ENCODE assay signal across 16 mouse cellular contexts in genomic region chr9:94883435-94883834, GRCm38 (mm10).
"Had no signal": no experiment of that assay in that cellular context is flagged by ENCODE, and none has a peak within 500 bp of the region (broad histone marks: within the 10 kb centered on the region; RNA-seq: fewer than 3 reads in every experiment).

No protein-coding gene starts in this region.

- H3K9me3 ChIP-seq: lung, embryonic 15.5 days; megakaryocyte, embryonic 14.5 days; midbrain, embryonic 13.5 days; midbrain, embryonic 15.5 days; neural tube, embryonic 12.5 days had no signal

- ATAC-seq: liver, postnatal 0 days; lung, postnatal 0 days; midbrain, embryonic 13.5 days; midbrain, embryonic 15.5 days had no signal

- DNase-seq: liver, postnatal 0 days; lung, adult 2 months; lung, postnatal 14 days; lung, postnatal 36 days; right cerebral cortex, postnatal 14 days; thymus, adult 18-20 months; thymus, postnatal 14 days; thymus, postnatal 36 days had no signal

- H3K27ac ChIP-seq: lung, embryonic 15.5 days; macrophage; midbrain, embryonic 13.5 days; midbrain, embryonic 15.5 days; neural tube, embryonic 12.5 days had no signal

- H3K9ac ChIP-seq: liver, postnatal 0 days; lung, embryonic 15.5 days; midbrain, embryonic 13.5 days; midbrain, embryonic 15.5 days; neural tube, embryonic 12.5 days had no signal

- H3K36me3 ChIP-seq: lung, embryonic 15.5 days; midbrain, embryonic 13.5 days; midbrain, embryonic 15.5 days; neural tube, embryonic 12.5 days had no signal

- H3K4me3 ChIP-seq: lung, embryonic 15.5 days; megakaryocyte, embryonic 14.5 days; midbrain, embryonic 13.5 days; midbrain, embryonic 15.5 days; neural tube, embryonic 12.5 days had no signal

- H3K4me2 ChIP-seq: lung, embryonic 15.5 days; midbrain, embryonic 11.5 days; midbrain, embryonic 13.5 days; midbrain, embryonic 15.5 days; neural tube, embryonic 12.5 days had no signal

- H3K27me3 ChIP-seq: lung, embryonic 15.5 days; midbrain, embryonic 13.5 days; midbrain, embryonic 15.5 days; neural tube, embryonic 12.5 days had no signal

- H3K4me1 ChIP-seq: lung, embryonic 15.5 days; midbrain, embryonic 13.5 days; midbrain, embryonic 15.5 days; neural tube, embryonic 12.5 days had no signal
